Mouse (Mus musculus) forebrain, embryonic 10.5 days (tissue): Measurements from ENCODE around the gene Slc38a4. TPM values are rescaled to one million over a fixed set of nuclear protein-coding genes. Genes with fewer than 3 reads are reported as not detected.

Experiments
- DNase-seq: peaks from one replicate; pipeline ENCODE4 v3.0.0-alpha.2; 2017; ENCODE audit warnings: low spot score; ENCODE audit errors: extremely low spot score
- H3K27ac ChIP-seq: fragments of 300-500 bp; sonication (generic); 2 replicates; pipeline ENCODE4 v1.5.1; 2016; ENCODE audit warnings: mild to moderate bottlenecking
- H3K27me3 ChIP-seq: fragments of 300-500 bp; sonication (generic); 2 replicates; pipeline ENCODE4 v1.6.1; 2016; ENCODE audit warnings: mild to moderate bottlenecking; ENCODE audit not compliant: poor library complexity, severe bottlenecking
- H3K36me3 ChIP-seq: fragments of 300-500 bp; sonication (generic); replicated peaks from 2 replicates; pipeline ENCODE4 v1.6.1; 2016; ENCODE audit warnings: mild to moderate bottlenecking, moderate library complexity
- H3K4me1 ChIP-seq: fragments of 300-500 bp; sonication (generic); 2 replicates; pipeline ENCODE4 v1.6.1; 2016
- H3K4me3 ChIP-seq: fragments of 300-500 bp; sonication (generic); 2 replicates; pipeline ENCODE4 v1.5.1; 2016; ENCODE audit warnings: mild to moderate bottlenecking, moderate library complexity
- H3K9me3 ChIP-seq: fragments of 300-500 bp; sonication (generic); 2 replicates; pipeline ENCODE4 v1.6.1; 2016; ENCODE audit warnings: mild to moderate bottlenecking, moderate library complexity
- WGBS: fragments of 180-500 bp; shearing (Covaris S2); methylation state at CpG from one replicate; pipeline ENCODE4 v1.1.7; 2016; 5-methylcytosine and 5-hydroxymethylcytosine counted together
- polyA plus RNA-seq: library from polyadenylated mRNA; unstranded; fragments of >200 nt; fragmentation: Nextera tagmentation; extraction: Ambion mirVana; gene quantifications from 2 replicates; pipeline ENCODE4 v1.2.1, GENCODE M21; 2016

Gene Slc38a4
- polyA plus RNA-seq = 31.2 and 33.2 TPM in 2 replicates

DNA sequence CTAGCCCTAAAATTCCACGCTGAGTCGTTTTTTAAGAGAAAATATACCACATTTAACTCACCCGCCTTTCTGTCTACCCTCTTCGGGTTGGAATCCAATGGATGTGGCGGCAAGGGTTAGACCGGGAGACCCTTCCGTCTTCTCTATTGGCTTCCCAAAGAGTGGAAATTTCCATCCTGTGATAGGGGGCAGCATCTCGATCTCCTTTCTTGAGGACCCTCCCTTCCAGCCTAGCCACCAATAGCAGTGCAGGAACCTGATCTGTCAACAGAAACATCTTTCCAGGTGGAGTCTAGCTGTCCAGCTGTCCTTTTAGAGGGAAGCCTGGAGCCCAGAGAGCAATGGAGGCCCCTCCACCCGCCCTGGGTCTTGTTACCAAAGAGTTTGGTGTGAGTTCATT is at the start of gene Slc38a4:
TSS of gene Slc38a4 (minus strand) at position 163 of the 400 bp plus-strand sequence.
- Histone ChIP-seq H3K9me3 (peaks cover 21% of the 10 kb centered on the region), H3K36me3 (no peaks in the 10 kb centered on the region), H3K4me3 (peak within 1 kb of the TSS; percentile 50), H3K4me1 (peaks cover 14% of the 10 kb centered on the region), H3K27me3 (no peaks in the 10 kb centered on the region), H3K27ac (peak within 1 kb of the TSS; percentile 66)
- 56% methylated on average over 9 of the region's 9 CpGs for WGBS
- DNase-seq = peak; percentile 38

DNA sequence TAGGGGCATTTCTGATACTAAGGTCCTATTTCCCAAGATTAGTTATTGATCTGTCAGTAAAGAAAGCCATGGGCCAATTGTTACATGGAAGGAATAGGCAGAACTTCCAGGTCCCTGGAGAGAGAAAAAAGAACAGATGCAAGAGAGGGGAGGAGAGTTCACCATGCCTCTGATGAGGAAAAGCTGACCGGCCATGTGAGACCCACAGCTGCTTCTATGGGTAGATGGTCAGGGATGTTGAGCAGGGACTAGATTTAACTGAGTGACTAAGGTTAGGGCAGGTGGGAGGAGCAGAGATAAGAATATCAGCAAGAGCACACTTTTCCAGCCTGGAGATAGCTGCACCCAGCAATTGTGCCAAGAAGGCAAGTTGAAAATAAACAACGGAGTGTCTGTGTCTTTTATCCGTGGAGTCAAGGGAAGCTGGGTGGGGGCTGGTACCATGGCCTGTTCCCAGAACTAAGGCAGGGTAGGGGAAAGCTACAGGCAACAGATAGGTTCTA is 49.2 kb upstream of the Slc38a4 start:
- Histone ChIP-seq H3K36me3 (no peaks in the 10 kb centered on the region), H3K27me3 (no peaks in the 10 kb centered on the region), H3K27ac (no peak overlapping the region), H3K4me1 (no peaks in the 10 kb centered on the region), H3K4me3 (no peak overlapping the region), H3K9me3 (no peaks in the 10 kb centered on the region)
- DNase-seq = no peak
- WGBS = 86% methylated on average over 3 of the region's 3 CpGs

GRCm38 (mm10) chr15:97104048-97104447 is 48.3 kb upstream of the Slc38a4 start:
- no peak for DNase-seq
- no peak overlapping the region for H3K4me3 ChIP-seq
- no peaks in the 10 kb centered on the region for H3K4me1 ChIP-seq
- no peaks in the 10 kb centered on the region for H3K9me3 ChIP-seq
- H3K36me3 ChIP-seq = no peaks in the 10 kb centered on the region
- H3K27ac ChIP-seq = no peak overlapping the region
- H3K27me3 ChIP-seq = no peaks in the 10 kb centered on the region
- WGBS = 100% methylated on average over 3 of the region's 3 CpGs

DNA sequence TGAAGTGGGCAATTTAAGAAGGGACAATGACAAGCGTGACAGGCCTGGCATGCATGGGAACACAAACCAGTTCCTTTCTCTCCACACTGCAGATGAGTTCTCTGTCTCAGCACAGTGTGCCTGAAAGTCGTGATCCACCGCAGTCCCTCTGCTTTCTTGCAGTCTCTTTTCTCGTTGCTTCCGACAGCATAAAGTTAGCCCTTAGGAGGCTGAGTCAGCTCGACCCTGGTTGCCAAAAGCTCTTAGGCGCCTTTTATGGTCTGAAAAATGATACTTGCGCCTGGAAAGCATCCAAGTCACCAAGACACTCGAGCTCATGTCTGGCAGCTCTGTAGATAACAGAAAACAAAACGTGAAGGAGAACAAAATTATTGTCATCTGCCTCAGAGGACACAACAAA is 47.1 kb upstream of the Slc38a4 start:
- DNase-seq = no peak
- H3K27ac ChIP-seq = no peak overlapping the region
- H3K4me1 ChIP-seq = 0 out of 2 replicates have a peak, but pooled peaks cover 3% of the 10 kb centered on the region
- H3K4me3 ChIP-seq = no peak overlapping the region
- H3K36me3 ChIP-seq = no peaks in the 10 kb centered on the region
- H3K27me3 ChIP-seq = no peaks in the 10 kb centered on the region
- H3K9me3 ChIP-seq = no peaks in the 10 kb centered on the region
- WGBS = 85% methylated on average over 10 of the region's 10 CpGs

DNA sequence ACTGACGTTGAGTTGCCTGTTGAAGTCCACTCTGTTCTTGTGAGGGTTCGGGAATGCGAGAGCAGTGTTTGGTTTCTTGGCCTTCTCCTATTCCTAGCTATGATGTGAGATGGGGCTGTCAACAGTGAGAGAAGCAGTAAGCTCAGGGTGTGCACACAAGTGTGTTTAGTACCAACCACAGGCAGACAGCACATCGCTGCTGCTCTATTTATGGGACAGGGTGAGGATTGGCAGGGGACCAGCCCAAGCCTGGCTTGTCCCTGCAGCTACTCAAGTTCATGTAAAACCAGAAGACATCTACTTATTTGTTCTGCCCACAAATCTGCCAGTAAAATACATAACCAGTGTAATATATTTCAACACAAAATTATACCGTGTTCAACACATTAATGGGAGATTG is 46.4 kb upstream of the Slc38a4 start:
- Histone ChIP-seq H3K4me3 (no peak overlapping the region), H3K4me1 (0 out of 2 replicates have a peak, but pooled peaks cover 3% of the 10 kb centered on the region), H3K27me3 (no peaks in the 10 kb centered on the region), H3K9me3 (no peaks in the 10 kb centered on the region), H3K36me3 (no peaks in the 10 kb centered on the region), H3K27ac (no peak overlapping the region)
- no peak for DNase-seq
- WGBS = 97% methylated on average over 5 of the region's 5 CpGs

DNA sequence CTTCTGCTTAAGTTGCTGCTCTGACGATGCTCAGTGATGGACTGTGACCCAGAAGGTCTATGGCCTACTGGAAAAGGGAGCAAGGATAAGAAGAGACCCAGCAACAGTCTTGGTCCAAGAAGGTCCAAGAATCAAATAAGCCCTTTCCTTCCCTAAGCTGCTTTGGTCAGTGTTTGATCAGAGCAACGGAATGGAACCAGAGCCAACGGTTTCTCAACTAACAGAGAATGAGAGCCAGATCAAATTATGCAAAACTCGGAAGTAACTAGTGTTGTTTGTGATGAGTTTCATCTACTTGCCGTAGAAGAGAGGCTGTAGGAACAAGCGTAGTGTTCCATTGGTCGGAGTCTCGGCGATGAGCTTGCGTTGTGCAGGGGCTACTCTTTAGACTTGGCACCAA is 43.3 kb upstream of the Slc38a4 start:
- 94% methylated on average over 10 of the region's 10 CpGs for WGBS
- 0 out of 2 replicates have a peak, but pooled peaks cover 3% of the 10 kb centered on the region for H3K4me1 ChIP-seq
- no peaks in the 10 kb centered on the region for H3K9me3 ChIP-seq
- H3K27ac ChIP-seq = no peak overlapping the region
- no peak for DNase-seq
- H3K27me3 ChIP-seq = no peaks in the 10 kb centered on the region
- no peak overlapping the region for H3K4me3 ChIP-seq
- no peaks in the 10 kb centered on the region for H3K36me3 ChIP-seq

GRCm38 (mm10) chr15:97097548-97097947 is 41.8 kb upstream of the Slc38a4 start:
- Histone ChIP-seq H3K4me1 (0 out of 2 replicates have a peak, but pooled peaks cover 3% of the 10 kb centered on the region), H3K36me3 (no peaks in the 10 kb centered on the region), H3K9me3 (no peaks in the 10 kb centered on the region), H3K27ac (no peak overlapping the region), H3K27me3 (no peaks in the 10 kb centered on the region), H3K4me3 (no peak overlapping the region)
- no peak for DNase-seq
- WGBS = 69% methylated on average over 4 of the region's 4 CpGs

DNA sequence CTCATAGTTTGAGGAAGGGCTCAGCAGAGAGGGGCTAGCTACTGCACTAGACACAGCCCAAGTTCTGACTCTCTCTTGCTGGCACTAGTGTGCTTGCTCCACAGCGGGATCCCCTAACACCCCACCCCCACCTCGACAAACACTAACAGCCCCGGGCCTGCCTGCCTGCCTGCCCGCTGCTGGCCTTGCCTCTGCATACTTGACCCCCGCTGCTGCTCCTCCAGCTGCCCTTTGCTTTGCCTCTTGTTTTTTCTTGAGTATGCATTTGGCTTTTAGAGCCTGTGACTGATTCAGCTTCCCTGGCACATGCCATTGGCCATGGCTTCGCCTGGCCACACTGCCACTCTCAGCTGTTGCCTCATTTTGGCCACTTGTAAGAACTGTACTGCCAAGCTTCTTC is 33.8 kb upstream of the Slc38a4 start:
- 7% methylated on average over 6 of the region's 6 CpGs for WGBS
- peak; percentile 47 for DNase-seq
- Histone ChIP-seq H3K4me3 (peak overlapping the region; percentile 20; the same call in 1 of the 2 replicates), H3K9me3 (no peaks in the 10 kb centered on the region), H3K4me1 (peaks cover 17% of the 10 kb centered on the region), H3K27me3 (no peaks in the 10 kb centered on the region), H3K36me3 (no peaks in the 10 kb centered on the region), H3K27ac (peak overlapping the region; percentile 64)

DNA sequence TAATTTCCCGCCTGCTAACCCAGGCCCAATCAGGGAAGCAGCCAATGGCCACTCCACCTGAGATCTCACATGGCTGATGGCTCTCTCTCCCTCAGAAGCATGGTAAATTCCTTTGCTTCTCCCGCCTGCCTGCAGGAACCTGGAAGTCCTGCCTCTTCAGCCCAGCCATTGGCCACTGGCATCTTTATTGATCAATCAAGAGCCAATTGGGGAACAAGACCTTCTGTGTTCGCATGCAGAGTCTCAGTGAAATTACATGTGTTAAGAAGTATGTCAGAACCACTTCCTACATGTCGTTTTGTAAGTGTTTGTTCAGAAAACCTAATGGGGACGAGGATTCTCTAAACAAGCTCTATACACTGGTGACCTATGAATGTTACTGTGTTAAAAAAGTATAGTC is 30.1 kb upstream of the Slc38a4 start:
- H3K4me1 ChIP-seq = peaks cover 17% of the 10 kb centered on the region
- 62% methylated on average over 5 of the region's 5 CpGs for WGBS
- H3K4me3 ChIP-seq = no peak overlapping the region
- H3K27ac ChIP-seq = 0 out of 2 replicates have a peak overlapping the region, but pooled peaks have one; percentile 26
- H3K27me3 ChIP-seq = no peaks in the 10 kb centered on the region
- no peaks in the 10 kb centered on the region for H3K36me3 ChIP-seq
- DNase-seq = peak; percentile 36
- H3K9me3 ChIP-seq = no peaks in the 10 kb centered on the region

GRCm38 (mm10) chr15:97077665-97078064 is 21.9 kb upstream of the Slc38a4 start:
- Histone ChIP-seq H3K27me3 (no peaks in the 10 kb centered on the region), H3K27ac (no peak overlapping the region), H3K4me3 (no peak overlapping the region), H3K9me3 (no peaks in the 10 kb centered on the region), H3K4me1 (peaks cover 24% of the 10 kb centered on the region), H3K36me3 (no peaks in the 10 kb centered on the region)
- no peak for DNase-seq
- 85% methylated on average over 6 of the region's 6 CpGs for WGBS

- Histone ChIP-seq H3K36me3 (no peaks in the 10 kb centered on the region), H3K27me3 (no peaks in the 10 kb centered on the region), H3K4me3 (no peak overlapping the region), H3K4me1 (peaks cover 25% of the 10 kb centered on the region), H3K9me3 (no peaks in the 10 kb centered on the region), H3K27ac (no peak overlapping the region)
- DNase-seq = no peak
- WGBS = 59% methylated on average over 3 of the region's 3 CpGs
Observed at GRCm38 (mm10) chr15:97076092-97076491, 20.3 kb upstream of the Slc38a4 start.

- no peak for DNase-seq
- peaks cover 25% of the 10 kb centered on the region for H3K4me1 ChIP-seq
- H3K27ac ChIP-seq = no peak overlapping the region
- no peaks in the 10 kb centered on the region for H3K9me3 ChIP-seq
- no peaks in the 10 kb centered on the region for H3K27me3 ChIP-seq
- 84% methylated on average over 4 of the region's 4 CpGs for WGBS
- H3K36me3 ChIP-seq = no peaks in the 10 kb centered on the region
- no peak overlapping the region for H3K4me3 ChIP-seq
Observed at GRCm38 (mm10) chr15:97075240-97075639, 19.5 kb upstream of the Slc38a4 start.

DNA sequence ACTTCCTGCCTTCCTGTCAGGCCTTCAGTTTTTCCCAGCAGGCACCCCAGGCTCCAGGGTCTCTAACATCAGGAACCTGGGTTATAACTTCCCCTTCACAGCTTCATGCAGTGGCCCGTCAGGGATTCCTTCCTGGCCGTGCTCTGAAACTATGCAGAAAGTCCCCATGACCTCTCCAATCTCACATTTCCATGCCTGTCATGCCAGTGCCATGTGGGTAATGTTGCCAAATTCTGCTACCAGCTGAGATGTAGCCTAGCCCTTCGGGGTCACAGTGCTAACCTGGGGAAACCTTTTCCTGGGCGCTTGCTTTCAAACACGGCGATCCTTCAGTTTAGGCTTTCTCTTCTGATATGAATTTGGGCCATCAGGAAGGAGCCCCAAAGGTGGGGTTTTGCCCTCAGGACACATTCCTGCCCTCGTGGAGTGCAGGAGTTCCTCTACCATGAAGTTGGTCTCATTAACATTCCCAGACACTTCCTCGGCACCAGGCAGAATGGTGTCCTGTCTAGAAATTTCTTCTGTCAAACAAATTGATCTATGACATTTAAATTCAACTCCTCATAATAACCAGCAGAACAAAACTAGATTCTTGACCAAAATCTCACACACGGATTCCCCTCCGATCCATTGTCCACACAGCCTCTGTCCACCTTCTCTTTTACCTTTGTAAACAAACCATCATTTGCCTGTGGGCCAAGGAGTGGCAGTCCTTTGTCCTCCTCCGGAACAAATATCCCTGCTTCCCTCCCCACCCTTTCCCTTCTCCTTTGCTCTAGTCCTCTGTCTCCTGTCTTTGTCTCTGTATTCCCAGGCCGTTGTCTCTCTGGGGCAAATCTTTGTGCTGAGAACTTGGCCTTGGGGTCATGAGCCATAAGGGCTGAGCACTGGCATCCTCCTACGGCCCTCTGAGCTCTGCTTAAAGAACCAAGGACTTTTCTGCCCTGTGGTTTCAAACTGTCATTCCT is 17.4 kb upstream of the Slc38a4 start:
- DNase-seq = no peak
- no peaks in the 10 kb centered on the region for H3K9me3 ChIP-seq
- no peaks in the 10 kb centered on the region for H3K27me3 ChIP-seq
- no peak overlapping the region for H3K4me3 ChIP-seq
- peak overlapping the region; percentile 74 for H3K27ac ChIP-seq
- H3K36me3 ChIP-seq = no peaks in the 10 kb centered on the region
- WGBS = 71% methylated on average over 13 of the region's 13 CpGs
- peaks cover 25% of the 10 kb centered on the region for H3K4me1 ChIP-seq
